Mouse (Mus musculus): Measurements from ENCODE around the gene Nup153.
A peak's percentile ranks its signal among the peaks of the same experiment; 100 is the strongest.

Nup153 gene

DNA sequence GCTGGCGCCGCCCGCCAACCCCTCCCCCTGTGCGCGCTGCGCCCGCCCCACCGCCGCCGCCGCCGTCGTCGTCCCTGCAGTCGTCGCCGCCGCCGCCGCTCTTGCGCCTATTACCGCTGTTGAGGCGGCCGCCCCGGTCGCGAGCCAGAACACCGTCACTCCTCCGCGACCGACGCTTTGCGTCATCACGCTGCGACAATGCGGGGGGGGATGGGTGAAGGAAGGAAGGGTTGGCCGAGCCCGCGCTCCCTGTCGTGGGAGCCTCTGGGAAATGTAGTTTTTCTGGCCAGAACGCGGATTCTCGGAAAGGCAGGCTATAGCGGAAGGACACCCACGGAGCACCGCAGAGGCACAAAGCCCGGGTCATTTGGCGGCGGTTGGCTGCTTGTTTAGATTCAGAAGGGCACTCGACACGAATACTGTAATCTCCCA lies at the start of gene Nup153:
Gene Nup153, minus strand, starts transcription at position 104 of the 432 bp plus-strand sequence.
- peak; percentile 99 to 100 for DNase-seq

DNA sequence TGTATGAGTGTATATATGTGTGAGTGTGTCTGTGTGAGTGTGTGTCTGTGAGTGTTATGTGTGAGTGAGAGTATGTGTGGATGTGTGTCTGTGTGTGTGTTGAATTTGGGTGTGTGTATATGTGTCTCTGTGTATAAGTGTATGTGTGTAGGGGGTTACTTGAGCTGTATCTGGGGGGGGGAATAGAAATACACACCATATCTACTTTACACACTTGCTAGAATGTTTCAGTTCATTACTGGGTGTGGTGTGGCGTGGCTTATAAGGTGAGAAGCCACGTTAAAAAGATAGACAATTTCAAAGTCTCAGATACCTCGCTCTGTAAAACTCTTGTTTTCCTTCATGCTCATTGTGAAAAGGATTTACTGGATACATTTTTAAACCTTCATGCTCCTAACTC lies 49.7 kb upstream of the Nup153 start:
- no peak for DNase-seq

DNA sequence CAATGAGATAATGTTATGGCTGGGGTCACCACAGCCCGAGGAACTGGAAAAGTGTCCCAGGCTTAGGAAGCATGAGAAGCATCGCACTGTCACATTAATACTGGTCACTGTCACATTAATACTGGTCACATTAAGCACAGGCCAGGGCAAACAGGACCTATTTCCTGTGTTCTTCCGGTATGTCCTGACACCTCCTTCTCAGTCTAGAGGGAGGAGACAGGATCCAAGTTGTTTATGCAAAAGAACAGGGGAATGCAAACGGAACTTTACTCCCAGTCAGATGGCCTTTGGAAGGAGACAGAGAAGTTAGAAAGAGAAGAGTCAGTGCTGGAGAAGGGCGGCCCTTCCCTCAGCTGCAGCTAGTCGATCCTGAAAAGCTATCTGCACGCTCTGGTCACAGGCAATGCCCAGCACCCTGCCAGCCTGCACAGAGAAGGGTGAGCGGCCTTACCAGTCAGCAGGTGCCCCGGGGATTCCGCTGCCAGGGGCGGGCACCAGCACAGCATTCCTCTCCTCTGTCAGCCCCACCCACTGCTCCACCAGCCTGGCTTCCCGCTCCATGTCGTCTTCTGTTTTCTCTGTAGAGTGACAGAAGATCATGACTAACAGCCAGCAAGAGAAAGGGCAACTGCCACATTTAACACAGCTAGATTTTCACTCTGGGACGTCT lies 49.0 kb upstream of the Nup153 start:
- peak; percentile 48 to 68 for DNase-seq

DNA sequence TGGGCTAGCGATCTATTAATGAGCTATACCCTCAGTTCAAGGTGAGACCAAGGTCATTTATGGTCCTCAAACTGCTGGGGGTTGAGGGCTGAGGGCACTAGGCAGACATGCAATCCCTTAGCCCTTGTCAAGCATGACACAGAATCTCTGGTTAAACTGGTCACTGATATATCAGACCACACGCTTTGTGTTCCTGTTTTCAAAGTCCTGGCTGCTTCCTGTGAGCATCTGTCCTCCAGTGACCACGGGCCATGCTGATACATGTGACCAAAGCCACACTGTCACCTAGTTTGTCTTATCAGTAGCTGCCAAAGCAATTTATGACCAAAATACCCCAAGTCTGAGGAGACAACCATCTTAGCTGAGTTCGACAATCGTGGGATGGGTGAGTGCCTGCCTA lies 47.3 kb upstream of the Nup153 start:
- DNase-seq: no peak

DNA sequence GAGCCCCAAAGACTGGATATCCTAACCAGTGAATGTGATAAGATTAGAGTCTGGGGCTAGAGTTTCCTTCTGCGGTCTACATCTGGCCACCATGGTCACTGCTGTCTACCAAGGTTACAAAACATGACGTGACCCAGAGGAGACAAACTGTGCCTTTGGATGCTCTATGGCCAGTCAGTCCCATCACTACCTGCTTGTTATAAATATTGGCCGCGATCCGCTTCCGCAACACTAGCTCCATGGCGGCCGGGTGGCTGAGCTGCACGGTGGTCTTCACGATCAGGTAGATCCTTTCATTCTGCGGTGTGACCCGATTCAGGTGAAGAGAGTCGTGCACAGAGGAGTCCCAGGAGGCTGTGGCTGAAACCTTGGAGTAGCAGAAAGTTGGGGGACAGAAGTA lies 44.8 kb upstream of the Nup153 start:
- DNase-seq: no peak

DNA sequence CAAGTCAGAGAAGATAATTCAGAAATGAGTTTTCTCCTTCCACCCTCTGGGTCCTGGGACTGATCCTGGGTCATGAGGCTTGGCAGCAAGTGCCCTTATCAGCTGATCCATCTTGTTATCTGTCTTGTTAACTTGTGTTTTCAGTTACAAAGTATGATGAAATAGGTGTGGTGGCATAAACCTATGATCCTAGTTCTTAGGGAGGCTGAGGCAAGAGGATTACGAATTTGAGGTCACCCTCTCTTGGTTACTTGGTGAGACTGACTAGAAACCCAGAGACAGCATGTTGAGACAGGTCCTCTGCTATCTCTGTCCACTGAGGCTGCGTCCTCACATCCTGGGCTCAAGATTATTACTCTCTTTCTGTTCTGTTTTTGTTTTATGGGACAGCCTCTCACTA lies 37.6 kb upstream of the Nup153 start:
- DNase-seq: no peak

DNA sequence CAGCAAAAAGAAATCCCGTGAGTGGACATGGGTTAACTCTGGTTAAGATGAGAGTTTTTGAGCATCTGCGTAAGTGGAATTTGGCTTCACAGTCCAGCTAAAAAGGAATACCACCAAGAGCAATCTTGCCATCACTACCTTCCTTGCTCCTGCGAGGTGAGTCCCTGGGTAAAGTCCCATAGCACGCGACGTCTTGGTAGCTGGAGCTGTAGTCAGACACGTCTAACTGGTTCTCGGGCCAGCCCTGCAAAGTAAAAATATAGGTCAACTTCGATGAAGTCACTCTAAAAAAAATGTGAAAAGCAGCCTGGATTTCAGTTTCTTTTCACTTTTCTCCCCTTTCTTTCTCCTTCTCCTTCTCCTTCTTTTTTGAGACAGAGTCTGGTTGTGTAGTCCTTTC lies 35.5 kb upstream of the Nup153 start:
- no peak for DNase-seq

DNA sequence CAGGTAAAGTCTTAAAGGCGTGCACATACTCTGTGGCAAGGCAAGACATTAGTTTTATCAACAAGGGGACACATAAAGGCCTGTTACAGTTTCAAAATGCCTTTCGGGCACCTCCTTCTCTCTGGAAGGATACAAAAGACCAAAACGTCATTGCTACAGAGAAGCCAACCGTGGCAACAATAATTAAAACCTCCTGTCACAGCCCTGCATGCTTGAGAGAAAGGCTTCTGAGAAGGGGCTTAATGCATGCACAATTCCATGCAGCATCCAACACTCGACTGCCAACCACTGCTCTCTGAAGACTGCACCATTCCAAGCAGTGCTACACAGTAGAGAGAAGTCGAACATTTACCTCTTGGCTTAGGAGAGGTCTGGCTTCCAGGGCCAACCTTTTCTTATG lies 33.2 kb upstream of the Nup153 start:
- no peak for DNase-seq

DNA sequence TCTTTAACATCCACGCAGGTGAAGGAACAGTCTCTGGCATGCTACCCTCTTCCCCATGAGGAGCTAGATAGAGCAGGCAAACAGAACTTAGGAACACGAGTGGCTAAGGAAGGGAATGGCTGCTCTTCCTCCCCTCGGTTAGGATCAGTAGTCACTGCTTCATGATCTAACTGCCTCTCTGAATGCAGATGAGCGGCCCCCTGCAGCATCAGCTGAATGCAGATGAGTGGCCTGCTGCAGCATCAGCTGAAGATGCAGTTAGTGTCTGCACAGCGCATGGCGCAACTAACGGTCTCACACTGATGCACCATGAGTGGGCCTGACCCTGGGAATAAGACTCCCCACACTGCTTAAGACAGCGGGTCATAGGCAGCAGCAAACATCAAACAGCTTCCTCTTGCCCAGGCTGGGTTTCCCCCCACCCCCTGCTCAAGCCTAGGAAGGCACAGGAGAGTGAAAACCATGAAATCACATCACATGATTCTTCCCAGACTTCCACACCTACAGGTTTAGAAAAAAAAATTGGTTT lies 31.6 kb upstream of the Nup153 start:
- no peak for DNase-seq

DNA sequence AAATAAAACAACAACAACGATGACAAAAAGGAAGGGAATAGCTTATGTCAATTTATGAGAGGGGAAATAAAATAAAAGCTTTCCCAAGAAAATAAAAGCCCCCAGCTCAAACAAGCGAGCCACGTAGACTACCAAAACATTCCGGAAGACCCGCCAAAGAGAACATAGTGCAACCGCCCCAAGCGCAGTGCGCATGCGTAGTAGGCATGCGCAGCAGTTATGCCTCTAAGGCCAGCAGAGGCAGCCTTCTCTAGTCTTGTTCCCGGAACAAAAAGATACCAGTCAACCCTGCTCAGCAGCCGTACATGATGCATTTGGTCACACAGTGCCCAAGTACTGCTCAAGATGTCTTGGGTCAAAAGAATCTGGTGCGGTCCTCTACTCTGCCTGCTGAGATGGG lies 30.9 kb upstream of the Nup153 start:
- no peak for DNase-seq

DNA sequence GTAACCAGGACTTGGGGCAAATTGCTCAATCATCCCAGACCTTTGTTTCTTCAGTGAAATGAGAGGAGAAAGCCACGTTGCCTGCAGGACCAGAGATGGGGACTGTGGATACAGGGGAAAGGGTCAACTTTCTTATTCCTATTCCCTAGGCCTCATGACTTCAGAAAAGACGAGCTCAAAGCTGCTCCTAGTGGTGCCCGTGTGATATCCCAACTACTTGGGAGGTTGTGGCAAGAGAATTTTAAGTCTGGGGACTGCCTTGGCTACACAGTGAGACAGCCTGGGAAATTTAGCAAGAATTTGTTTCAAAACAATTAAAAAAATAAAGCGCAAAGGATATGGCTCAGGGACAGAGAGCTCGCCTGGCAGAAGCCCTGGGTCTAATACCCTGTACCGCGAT lies 30.2 kb upstream of the Nup153 start:
- DNase-seq: no peak

DNA sequence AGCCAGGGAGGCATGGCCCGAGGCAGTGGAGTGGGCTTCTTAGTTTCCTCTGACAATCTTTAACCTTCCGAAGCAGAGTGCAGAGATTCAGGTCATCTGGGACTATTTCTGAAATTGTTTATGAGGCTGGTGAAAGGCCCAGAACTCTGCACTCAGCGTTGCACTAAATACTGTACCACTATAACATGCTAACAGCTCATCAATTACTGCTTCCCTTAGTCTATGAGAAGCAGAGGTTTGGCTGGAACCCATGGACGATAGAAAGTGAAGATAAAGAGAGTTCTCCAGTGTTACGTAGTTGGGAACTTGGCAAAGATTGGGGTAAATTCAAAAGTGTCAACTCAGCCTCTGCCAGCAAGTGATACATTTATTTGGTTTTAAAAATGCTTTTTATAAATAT lies 25.6 kb upstream of the Nup153 start:
- no peak for DNase-seq

DNA sequence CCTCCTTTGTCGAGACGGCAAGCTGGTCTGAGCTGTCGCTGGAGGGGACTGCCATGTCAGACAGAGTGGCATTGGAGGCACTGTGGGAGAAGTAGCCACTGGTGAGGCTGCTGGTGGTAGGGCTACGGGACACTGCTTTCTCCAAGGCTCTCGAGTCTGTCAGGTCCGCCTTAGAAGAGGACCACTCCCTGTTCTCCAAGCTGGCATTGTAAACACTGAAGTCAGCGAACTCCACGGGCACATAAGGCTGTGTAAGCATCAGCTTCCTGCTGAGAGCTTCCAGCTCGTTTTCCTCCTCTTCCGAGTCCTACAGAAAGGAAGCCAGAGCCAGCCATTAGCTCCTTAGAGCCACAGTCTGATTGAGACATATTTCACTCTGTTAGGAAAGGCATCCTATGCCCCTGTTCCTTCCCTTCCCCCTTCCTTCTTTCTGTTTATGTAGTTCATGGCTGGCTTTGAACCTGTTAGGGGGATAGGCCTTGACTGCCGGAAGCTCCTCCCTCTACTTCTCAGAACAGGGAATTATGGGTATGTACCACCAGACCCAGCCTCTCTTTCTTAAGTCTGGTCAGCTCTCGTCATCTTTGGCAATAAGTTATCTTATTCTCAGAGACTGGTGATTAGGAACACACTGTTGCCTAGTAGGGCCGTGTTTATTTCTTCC lies 25.0 kb upstream of the Nup153 start:
- no peak for DNase-seq

DNA sequence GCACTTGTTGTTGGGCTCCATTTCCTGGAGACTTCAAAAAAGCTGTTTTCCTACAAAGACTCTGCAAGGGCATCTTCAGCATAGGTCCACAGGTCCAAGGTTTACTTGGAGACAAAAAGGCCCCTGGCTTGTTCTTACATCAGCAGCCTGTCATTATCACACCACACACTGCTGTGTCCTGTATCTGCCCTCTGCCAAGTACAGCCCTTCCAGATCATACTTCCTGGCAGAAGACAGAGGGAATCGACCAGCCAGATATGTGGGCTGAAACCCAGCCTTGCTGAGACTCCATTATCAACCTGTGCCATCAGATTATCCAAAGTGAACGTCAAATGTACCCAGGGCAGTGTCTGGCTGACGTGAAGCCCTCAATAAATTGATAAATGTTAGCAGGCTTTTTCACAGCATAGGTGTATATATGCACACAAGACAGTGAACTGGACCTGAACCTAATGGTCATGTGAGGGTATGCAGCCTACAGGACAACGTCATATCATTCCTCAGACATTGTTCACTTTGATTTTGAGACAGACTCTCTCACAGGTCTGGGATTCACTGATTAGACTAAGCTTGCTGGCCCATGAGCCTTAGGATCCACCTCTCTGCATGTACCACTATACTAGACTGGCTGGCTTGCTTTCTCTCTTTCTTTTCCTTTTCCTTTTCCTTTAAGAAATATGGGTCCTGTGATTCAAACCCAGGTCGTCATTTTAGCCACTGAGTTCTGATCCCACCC lies 20.6 kb upstream of the Nup153 start:
- DNase-seq: no peak

DNA sequence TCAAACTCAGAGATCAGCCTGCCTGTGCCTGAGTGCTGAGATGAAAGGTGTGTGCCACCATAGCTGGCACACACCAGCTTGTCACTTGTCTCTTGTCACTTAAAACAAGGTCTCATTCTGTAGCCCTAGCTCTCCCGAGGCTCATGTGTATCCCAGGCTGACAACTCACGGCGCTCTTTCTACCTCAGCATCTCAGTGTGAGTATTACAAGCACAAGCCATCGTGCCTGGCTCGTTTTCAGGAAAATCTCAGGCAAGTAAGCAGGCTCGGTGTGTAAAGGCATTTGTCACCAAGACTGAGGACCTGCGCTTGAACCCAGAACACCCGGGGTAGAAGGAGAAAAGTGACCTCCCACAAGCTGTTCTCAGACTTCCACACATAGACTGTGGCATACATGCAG lies 16.1 kb upstream of the Nup153 start:
- no peak for DNase-seq

DNA sequence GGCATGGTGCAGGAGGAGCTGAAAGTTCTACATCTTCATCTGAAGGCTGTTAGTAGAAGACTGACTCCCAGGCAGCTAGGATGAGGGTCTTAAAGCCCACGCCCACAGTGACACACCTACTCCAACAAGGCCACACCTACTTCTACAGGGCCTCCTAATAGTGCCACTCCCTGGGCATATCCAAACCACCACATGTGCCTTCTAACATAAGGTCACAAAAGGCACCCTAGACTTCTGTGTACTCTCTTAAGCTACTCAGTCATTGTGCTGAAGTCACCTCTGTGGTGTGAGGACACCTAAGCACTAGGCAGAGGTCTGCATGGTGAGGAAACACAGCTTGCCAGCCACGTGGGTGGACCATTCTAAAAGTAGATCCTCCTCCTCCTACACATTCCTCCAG lies 14.6 kb upstream of the Nup153 start:
- DNase-seq: no peak

DNA sequence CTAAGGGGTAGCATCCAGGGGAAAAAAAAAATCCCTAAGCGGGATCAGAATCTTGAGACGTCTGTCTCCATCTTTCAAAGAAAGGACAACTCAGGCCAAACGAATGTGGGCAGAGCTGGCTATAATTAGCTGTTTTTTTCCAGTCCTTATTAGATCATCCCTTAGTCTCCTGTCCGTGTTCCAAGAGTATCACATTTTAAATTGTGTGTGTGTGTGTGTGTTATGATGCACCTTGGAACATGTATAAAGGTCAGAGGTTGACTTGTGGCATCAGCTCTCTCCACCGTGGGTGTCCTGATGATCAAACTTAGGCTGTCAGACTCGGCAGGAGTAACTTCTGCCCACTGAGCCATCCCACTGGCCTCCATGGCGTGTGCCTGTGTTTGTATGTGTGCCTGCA lies 11.7 kb upstream of the Nup153 start:
- no peak for DNase-seq

DNA sequence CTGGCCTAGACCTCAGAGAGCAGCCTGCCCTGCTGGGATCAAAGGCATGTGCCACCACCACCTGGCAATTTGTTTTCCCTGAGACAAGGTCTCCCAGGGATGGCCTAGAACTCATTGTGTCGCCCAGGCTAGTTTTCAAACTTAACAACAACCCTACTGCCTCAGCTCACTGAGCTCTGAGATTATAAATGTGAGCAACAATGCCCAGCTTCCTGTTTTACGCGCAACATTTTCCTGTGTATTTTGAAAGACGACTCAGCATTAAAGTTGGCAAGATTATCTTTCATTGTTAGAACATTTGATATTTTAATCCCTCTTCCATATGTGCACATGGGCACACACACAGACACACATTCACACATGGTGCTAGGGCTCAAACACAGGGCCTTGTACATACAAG lies 9.7 kb upstream of the Nup153 start:
- DNase-seq: no peak

DNA sequence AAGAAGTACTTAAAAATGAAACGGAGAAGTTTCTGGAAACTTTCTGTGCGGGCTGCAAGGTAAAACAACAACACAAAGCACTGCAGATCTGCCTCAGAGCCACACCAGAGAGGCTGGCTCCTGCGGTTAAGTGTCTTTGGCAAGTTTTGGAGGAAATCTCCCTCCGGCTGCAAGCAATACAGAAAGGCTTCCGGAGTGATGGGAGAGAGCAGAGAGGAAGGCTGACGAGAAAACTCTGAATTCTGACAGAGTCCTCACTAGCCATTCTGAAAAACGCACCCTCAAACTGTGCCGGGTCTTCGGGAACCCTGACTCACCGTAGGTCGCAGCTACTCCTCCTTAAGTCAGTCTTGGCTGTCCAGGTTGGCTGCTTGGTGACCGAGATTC lies 8.7 kb upstream of the Nup153 start:
- no peak for DNase-seq

DNA sequence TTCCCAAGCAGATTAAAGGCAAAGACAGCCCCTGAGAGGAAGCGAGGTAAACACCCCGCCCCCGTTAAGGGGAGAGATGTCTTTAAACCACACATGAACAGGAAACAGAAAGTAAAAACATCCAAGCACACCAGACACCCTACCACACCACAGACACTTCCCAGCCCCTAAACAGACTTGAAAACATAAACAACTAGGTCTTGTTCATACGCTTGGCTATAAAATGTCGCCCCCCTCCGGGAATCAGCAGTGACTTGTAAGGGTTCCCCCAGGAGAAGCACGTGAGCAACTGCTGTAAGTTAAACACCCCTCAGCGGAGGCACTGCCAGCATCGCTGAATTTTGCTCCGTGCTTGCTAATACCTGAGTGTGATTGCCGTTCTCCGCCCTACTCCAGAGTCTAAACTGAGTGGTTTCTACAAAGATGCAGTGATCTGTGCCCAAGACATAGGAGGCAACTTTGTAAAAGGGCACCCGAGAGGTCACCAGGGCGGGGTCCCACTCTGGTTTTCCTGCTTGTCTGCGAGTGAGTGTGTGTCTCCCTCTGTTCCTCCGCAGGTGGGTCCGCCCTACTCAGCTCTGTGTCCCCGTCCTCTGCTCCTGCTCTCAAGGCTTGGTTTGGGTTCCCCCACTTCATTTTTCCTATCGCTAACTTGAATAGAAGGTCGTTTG lies 8.2 kb upstream of the Nup153 start:
- DNase-seq: peak; percentile 64 to 74

DNA sequence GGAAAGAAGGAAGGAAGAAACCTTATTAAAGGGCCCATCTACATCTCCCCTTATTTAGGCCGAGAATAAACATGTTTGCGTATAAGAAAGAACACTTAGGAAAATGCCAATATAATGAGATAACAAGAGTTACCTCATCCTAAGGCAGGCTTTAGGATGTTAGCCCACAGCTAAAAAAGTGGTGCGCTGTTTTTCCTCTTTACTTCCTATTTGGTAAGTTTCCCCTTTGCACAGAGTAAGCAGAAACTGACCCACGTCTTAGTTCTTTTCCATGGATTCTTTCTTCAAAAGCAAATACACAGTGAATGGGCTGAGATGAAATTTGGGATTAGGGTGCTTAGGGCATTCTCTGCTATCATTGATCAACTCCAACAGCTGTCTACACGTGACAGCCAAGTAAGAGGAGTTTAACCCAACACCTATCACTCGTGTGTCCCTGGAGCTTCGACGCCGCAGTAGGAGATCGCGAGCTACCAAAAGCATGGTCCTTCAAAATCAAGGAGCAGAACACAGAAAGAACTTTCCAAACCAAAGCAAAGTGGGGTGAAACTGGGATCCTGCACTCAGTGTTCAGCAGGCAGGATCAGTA lies 7.6 kb upstream of the Nup153 start:
- no peak for DNase-seq

DNA sequence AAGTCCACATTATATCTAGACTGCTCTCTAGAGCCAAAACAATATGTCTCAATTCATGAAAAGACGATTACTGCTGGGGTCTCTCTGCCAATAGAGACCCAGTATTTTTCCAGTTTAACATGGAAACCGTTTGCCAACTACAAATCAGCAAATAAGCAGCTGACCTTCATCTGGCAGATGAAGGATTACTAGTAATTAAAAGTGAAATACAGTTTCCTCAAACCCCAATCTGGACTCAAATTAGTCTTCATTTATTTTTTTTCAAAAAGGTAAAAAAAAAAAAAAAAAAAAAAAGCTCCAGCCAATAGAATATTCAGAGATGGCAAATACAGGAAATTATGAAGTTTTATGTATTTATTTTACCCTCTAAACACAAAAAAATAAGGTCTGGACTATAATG lies 2.3 kb upstream of the Nup153 start:
- no peak for DNase-seq

DNA sequence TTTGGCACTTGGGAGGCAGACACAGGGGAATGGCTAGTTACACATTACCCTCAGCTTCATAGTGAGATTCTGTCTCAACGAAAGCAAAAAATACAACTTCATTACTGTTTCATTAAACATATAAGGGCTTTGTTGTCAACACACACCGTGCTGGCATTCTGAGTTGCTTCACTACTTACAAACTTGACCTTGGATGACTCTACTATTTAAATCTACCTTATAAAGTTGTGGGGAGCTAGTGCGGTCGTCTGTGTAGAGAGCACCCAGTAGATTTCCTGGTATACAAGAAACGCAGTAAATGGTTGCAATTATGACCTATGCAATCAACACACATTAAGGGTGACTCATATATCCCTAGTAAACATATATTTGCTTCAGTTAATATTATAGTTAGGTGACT lies 671 bp upstream of the Nup153 start:
- DNase-seq: no peak
